Mouse (Mus musculus): Measurements from ENCODE around the gene Hs3st2. TPM values are rescaled to one million over a fixed set of nuclear protein-coding genes. Genes with fewer than 3 reads are reported as not detected.
A peak's percentile ranks its signal among the peaks of the same experiment; 100 is the strongest.
"Not testable (repeated sequence)": the region's sequence is repeated elsewhere in the genome, so short reads cannot be mapped to it uniquely, and the experiment has no call there.

The Hs3st2 gene
- 10 to 100 TPM; 56.7 to 61.8 TPM for total RNA-seq (2021)

- intact Hi-C loops (cut with DNase I): loop anchor here (5.0 to 10.0 kb wide), 2 partner anchors 171 to 227 kb away; no protein-coding TSS in a partner anchor
- peak; percentile 58 for DNase-seq
Observed at GRCm38 (mm10) chr7:121391225-121391983, at the start of gene Hs3st2. Gene Hs3st2, plus strand, starts transcription at chr7:121391859.

GRCm38 (mm10) chr7:121348284-121348963 is 43.2 kb upstream of the Hs3st2 start:
- intact Hi-C loops (cut with DNase I): no loop called here
- no peak for DNase-seq

- intact Hi-C loops (cut with DNase I): no loop called here
- DNase-seq: no peak
Observed at GRCm38 (mm10) chr7:121351688-121352087, 40.0 kb upstream of the Hs3st2 start.

- intact Hi-C loops (cut with DNase I); DNase-seq: not testable (repeated sequence)
Observed at GRCm38 (mm10) chr7:121361448-121361847, 30.2 kb upstream of the Hs3st2 start.

DNA sequence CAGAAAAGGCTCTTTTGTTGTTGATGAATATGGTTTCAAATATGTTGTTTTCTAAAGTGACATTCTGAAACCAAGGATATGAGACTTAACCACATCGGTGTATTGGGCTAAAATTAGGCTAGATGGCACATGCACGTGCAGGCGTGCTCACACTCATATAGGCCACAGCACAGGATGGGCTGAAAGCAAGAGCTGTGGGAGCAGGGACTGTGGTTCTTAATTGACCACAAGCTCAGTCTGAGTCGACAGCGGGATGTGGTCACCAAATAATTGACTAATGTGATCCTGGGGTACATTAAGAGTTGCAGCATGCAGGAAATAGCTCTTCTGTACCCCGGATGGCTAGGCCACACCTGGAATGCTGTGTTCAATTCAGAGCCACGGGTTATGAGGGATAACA is 26.1 kb upstream of the Hs3st2 start:
- intact Hi-C loops (cut with DNase I): no loop called here
- DNase-seq: no peak

DNA sequence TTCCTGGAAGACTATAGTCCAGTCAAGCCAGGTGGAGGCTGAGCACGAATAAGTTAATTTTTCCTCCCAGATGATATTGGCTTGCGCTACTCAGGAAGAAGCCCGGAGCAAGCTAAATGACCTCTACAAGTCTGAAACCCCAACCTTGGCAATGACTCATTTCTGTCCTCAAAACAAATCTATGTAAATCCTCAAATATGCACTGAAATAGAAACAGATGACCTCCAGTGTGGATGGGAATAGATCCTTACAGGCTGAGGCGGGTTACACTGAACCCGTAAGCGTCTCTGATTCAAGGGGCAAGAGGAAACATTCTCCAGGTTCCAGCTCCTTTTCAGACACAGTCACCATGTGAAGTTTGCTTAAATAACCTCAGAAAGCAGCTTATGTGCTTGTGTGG is 24.5 kb upstream of the Hs3st2 start:
- intact Hi-C loops (cut with DNase I): no loop called here
- no peak for DNase-seq

DNA sequence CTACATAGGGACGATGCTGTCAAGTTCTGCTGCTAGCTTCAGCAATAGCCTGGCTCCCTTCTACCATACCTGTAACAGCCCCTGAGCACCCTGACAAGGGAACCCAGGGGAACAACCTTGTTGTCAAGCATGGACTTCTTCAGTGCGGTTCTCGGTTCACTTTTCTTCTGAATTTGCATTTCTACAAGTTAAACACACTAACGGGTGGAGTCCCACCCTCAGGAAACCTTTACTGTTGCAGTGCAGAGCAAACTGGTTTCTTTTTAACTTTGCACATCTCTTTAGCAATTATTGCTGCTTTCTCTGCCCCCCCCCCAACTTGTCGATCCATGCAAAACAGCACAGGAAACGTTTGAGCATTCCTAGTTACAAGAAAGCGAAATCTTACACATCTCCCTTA is 19.7 kb upstream of the Hs3st2 start:
- intact Hi-C loops (cut with DNase I): no loop called here

GRCm38 (mm10) chr7:121375456-121375855 is 16.2 kb upstream of the Hs3st2 start:
- DNase-seq: no peak
- intact Hi-C loops (cut with DNase I): no loop called here

More for the DNA sequence above, 19.7 kb upstream of the Hs3st2 start:
- DNase-seq: no peak

GRCm38 (mm10) chr7:121378942-121379341 is 12.7 kb upstream of the Hs3st2 start:
- intact Hi-C loops (cut with DNase I): no loop called here
- no peak for DNase-seq

DNA sequence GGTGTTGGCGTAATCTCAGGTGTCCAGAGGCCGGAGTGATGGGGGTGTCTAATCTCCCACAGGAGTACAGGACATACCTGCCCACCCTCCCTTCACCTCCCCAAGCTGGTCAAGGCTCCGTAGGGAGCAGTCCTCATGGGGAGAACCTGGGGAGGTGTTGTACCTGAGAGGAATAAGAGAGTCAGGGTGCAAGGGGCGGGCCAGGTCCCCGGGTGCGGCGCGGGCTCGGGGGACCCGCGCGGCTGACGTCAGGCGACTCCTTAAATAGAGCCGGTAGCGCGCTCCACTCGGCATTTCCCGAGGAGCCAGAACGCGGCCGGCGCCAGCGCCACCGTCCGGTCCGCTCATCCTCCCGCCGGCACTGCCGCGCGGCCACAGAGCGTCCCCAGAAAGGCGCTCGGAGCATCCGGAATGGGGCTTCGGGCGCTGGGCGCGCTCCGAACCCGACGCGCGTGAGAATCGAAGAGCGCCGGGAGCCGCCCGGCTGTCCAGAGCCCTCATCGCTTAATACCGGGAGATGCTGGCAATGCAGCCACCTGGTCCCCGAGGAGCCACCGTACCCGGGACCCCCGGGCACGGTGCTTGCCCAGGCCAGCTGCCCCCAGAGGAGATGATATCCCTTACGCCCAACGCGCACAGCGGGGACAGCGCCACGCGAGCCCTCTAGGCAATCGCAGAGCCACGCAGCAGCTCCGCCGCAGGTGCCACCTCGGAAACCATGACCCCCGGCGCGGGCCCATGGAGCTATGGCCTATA is 503 bp downstream of the Hs3st2 start:
- intact Hi-C loops (cut with DNase I): loop anchor here (5.0 to 10.0 kb wide), 2 partner anchors 170 to 227 kb away; no protein-coding TSS in a partner anchor
- peak; percentile 51 for DNase-seq

GRCm38 (mm10) chr7:121392740-121392993 is 1.0 kb downstream of the Hs3st2 start:
- no peak for DNase-seq
- intact Hi-C loops (cut with DNase I): loop anchor here (5.0 to 10.0 kb wide), 2 partner anchors 170 to 228 kb away; no protein-coding TSS in a partner anchor

- peak; percentile 20 for DNase-seq
Observed at GRCm38 (mm10) chr7:121393884-121394283, 2.2 kb downstream of the Hs3st2 start.

GRCm38 (mm10) chr7:121394875-121395274 is 3.2 kb downstream of the Hs3st2 start:
- intact Hi-C loops (cut with DNase I): loop anchor here (5.0 to 10.0 kb wide), 2 partner anchors 167 to 230 kb away; no protein-coding TSS in a partner anchor
- no peak for DNase-seq

More at GRCm38 (mm10) chr7:121393884-121394283, 2.2 kb downstream of the Hs3st2 start:
- intact Hi-C loops (cut with DNase I): loop anchor here (5.0 to 10.0 kb wide), 2 partner anchors 168 to 229 kb away; no protein-coding TSS in a partner anchor

DNA sequence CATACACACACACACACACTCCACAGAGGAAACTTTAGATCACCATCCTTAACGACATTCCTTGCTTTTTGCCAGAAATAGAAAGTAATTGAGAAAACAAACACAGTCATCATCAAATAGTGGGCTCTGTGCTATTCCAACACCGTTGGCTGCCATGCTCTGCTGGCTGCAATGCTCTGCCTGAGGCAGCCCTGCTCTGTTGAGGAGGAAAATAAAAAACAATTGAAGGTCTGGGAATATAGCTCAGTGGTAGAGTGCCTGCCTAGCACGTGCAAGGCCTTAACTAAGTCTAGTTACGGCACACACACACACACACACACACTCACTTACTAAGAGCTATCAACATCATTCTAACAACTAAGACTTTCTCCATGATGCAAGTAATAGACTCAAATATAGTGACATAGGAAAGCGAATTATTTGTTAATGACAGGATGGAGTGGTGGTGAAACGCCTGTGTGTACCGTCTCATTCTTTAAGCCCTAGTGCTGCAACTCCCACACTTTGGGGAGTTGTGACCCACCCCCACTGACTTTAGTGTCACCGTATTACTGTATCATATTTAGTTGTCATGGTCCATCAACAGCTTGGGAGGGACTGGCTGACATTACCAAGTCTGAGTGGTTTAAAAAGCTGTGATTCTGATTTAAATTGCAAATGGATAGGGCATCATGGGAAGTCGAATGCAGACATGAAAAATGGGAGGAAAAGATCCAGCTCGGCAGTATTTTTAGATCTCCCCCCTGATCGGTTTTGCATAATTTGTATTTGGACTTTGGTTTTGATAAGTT is 19.3 kb downstream of the Hs3st2 start:
- intact Hi-C loops (cut with DNase I): no loop called here
- DNase-seq: no peak

GRCm38 (mm10) chr7:121411507-121411898 is 19.8 kb downstream of the Hs3st2 start:
- intact Hi-C loops (cut with DNase I): no loop called here
- no peak for DNase-seq

DNA sequence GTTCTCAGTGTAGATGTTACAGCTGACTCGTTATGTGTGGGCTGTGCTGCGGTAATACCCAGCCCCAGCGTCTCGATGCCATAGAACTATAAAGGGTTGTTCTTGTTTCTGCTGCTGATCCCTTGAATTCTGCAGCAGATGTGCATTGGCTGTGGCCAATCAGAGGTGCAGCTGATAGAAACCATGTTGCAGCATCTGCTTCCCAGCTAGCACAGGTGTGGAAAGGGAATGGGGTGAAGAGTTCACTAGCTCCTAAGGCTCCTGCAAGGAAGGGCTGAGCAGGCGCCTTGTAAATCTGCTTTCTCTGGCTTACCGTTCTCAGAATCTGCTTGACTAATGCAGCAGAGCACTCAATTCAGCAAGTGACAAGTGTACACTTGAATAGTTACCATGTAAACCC is 45.2 kb downstream of the Hs3st2 start:
- no peak for DNase-seq
- intact Hi-C loops (cut with DNase I): no loop called here

GRCm38 (mm10) chr7:121441186-121441585 is 49.5 kb downstream of the Hs3st2 start:
- intact Hi-C loops (cut with DNase I): no loop called here
- DNase-seq: no peak

GRCm38 (mm10) chr7:121444336-121444735 is 52.7 kb downstream of the Hs3st2 start:
- no peak for DNase-seq
- intact Hi-C loops (cut with DNase I): no loop called here

GRCm38 (mm10) chr7:121446281-121446680 is 54.6 kb downstream of the Hs3st2 start:
- no peak for DNase-seq
- intact Hi-C loops (cut with DNase I): no loop called here

Data from left cerebral cortex, postnatal 4 days (tissue).